Mouse (Mus musculus): ENCODE data around the gene Vps33b. TPM values are rescaled to one million over a fixed set of nuclear protein-coding genes. Genes with fewer than 3 reads are reported as not detected.

Vps33b gene
- total RNA-seq, 2 experiments from 2014 or later, result 14.9 to 26.6 TPM

DNA sequence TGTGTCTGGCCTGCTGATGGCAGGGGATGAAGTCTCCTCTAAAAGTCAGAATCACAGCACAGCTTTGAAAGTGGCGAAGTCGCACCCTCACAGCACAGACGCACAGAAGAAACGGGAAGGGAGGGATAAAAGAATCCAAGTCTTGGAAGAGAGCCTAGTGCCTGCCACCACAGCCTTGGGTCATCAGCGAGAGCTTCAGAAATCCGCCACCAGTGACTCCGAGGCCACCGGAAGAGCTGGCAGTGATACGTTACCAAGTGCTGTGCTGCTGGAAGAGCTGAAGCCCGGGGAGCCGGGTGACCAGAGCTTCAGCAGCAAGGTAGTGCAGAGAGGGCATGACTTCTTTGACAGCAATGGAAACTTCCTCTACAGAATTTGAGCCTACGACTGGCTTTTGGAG is 4.8 kb upstream of the Vps33b start:
- no peak for DNase-seq (ENCODE audit: low spot score in 2 of 2)

DNA sequence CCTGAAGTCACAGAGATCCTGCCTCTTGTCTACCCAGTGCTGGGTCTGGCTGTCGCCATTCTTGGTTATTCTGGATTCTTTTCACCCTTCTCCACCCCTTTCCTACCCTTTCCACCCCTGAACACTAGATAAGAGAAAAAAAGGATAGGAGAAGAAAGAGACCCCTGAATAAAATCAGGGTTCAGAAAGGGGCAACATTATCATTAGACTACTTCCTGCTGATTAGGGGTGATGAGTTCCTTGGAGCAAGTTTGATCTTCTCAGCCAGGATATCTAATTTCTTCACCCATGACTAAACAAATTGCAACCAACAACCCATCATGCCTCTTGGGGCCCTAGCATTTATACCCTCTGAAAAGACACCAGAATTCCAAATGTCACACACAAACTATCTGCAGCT is 1.7 kb upstream of the Vps33b start:
- no peak for DNase-seq (ENCODE audit: low spot score in 2 of 2)

DNA sequence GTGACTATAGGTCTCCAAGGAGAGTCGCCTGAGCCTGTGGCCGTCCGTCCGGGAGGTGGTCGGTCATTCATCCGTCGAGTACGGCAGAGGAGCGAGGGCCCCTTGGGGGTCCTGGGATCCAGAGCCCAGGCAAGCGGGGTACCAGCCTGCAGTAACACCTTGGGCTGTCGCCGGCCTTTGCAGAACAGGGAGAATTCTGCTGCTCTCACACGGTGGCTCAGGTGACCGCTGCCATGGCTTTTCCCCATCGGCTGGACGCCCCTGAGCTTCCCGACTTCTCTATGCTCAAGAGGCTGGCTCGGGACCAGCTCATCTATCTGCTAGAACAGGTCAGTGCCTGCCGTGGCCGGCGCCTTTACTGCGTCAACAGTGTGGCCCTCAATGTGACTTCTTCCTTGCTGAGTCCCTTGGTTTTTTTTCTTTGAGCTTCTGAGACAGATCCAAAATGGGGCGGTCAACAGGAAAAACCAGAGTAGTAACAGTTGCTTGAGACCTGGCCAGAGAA is 354 bp downstream of the Vps33b start:
- no peak for DNase-seq (ENCODE audit: low spot score in 2 of 2)

- DNase-seq (ENCODE audit: low spot score in 2 of 2), result no peak
Measured at GRCm38 (mm10) chr7:80273456-80273855, 4.0 kb downstream of the Vps33b start.

DNA sequence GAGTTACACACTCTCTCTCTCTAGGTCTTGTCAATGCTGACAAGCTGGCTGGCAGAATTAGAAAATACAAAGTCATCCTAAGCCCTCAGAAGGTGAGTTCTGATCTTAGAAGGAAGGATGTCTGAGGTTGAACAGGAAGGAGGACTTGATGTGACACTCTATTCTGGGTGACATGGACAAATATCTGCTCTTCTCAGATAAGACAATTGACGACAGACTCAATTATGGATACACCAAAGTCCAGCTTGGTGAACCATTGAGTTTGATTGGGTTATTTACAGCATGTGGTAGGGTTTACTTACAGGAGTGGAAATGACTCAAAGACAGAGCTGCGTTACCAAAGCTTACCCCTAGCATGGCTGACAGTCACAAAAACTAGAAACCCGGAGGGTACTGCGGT is 6.9 kb downstream of the Vps33b start:
- no peak for DNase-seq (ENCODE audit: low spot score in 2 of 2)

GRCm38 (mm10) chr7:80280032-80280431 is 10.6 kb downstream of the Vps33b start:
- no peak for DNase-seq (ENCODE audit: low spot score in 2 of 2)

- no peak for DNase-seq (ENCODE audit: low spot score in 2 of 2)
Measured at GRCm38 (mm10) chr7:80280998-80281397, 11.5 kb downstream of the Vps33b start.

DNA sequence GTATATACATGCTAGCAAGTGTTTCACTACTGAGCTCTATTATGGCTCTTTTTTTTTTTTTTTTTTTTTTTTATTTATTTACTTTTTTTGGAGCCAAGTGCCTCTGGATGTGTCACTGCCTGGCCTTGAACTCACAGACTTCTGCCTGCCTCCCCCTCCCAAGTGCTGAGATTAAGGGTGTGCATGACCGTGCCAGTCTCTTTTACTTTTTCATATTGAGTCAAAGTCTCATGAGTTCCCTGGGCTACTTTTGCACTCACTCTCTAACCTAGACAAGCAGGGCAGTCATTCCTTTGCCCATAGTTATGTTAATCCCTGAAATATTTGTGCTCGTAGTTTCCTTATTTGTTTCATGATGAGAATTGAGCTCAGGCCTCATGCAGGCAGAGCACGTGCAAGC is 12.2 kb downstream of the Vps33b start:
- no peak for DNase-seq (ENCODE audit: low spot score in 2 of 2)

GRCm38 (mm10) chr7:80283226-80283918 is 13.9 kb downstream of the Vps33b start:
- DNase-seq (ENCODE audit: low spot score in 2 of 2), result no peak

GRCm38 (mm10) chr7:80284391-80284790 is 14.9 kb downstream of the Vps33b start:
- DNase-seq (ENCODE audit: low spot score in 2 of 2), result no peak

DNA sequence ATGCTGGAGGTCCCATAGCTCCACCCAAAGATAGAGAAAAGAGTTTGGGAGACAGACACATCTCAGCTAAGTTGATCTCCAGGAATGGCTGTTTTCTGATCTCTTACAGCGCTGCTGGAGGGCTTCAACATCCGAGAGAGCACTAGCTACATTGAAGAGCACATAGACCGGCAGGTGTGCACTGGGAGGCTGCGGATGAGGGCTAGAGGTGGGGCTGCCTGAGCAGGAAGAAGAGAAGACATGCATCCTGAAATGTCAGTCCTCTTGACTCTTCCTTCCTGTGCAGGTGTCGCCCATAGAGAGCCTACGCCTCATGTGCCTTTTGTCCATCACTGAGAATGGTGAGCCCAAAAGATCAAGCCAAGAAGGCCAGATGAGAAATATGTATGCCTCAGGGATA is 16.3 kb downstream of the Vps33b start:
- no peak for DNase-seq (ENCODE audit: low spot score in 2 of 2)

DNA sequence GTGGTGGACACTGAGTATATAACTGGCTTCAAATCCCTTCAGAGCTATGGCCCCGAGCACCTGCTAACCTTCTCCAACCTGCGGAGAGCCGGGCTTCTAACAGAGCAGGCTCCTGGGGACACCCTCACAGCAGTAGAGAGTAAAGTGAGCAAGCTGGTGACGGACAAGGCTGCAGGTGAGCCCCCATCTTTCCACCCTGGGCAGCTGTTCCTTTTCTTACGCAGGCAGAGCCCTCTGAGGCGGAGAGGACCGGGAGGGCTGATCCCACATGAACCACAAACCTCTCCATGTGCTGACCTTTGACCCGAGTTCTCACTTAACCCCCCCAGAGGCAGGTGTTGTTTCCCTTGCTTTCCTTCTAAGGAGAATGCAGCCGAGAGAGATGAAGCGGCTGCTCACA is 18.3 kb downstream of the Vps33b start:
- DNase-seq (ENCODE audit: low spot score in 2 of 2), result no peak

- DNase-seq (ENCODE audit: low spot score in 2 of 2), result peak; percentile 97 to 98
Measured at GRCm38 (mm10) chr7:80294062-80294763, 24.8 kb downstream of the Vps33b start, which contains the start of gene Prc1. TSS of gene Prc1 (plus strand) at chr7:80294450.

DNA sequence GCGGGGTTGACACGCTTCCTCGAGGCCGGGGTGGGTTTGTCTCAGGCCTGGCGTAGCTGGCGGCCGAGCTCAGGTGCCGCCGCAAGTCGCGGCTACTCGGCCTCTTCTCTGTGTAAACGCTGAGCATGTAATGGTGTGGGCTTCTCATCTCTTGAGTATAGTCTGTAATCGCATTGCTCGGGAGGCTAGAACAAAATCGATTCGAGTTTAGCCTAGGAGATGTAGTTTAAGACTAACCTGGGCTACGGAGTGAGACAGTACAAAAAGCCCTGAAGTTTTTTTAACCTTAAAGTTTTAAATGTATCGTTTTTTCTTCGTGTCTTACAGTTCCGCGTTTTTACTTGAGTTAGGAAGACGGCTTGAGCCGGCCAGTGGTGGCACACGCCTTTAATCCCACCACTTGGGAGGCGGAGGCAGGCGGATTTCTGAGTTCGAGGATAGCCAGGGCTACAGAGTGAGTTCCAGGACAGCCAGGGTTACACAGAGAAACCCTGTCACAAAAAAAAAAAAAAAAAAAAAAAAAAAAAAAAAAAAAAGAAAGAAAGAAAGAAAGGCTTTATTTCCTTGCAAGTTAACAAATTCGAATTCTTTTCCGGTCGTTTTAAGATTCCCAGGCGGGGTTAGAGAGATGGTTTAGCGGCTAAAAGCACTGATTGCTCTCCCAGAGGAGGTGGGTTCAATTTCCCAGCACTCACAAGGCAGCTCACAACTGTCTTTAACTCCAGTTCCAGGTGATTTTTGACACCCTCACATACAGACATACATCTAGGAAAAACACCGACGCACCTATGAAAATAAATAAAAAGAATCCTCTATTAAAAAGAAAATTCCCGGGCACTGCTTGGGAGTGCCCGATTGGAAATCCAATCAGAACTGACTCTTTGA is 25.6 kb downstream of the Vps33b start:
- no peak for DNase-seq (ENCODE audit: low spot score in 2 of 2)

DNA sequence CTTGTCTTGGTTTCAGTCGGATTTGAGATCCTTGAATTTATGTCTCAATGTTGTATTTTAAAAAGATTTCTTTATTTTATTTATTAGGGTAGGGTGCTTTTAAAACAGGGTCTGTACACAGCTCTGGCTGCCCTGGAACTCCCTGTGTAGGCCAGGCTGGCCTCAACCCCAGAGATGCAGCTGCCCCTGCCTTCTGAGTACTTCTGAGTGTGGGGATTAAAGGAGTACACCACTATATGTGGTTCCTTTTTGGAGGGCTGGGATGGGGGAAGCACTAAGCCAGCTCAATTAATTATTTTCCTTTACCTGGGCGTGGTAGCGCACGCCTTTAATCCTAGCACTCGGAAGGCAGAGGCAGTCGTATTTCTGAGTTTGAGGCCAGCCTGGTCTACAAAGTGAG is 27.0 kb downstream of the Vps33b start:
- DNase-seq (ENCODE audit: low spot score in 2 of 2), result no peak

GRCm38 (mm10) chr7:80297041-80297440 is 27.6 kb downstream of the Vps33b start:
- no peak for DNase-seq (ENCODE audit: low spot score in 2 of 2)

- no peak for DNase-seq (ENCODE audit: low spot score in 2 of 2)
Measured at GRCm38 (mm10) chr7:80298754-80299153, 29.3 kb downstream of the Vps33b start.

- DNase-seq (ENCODE audit: low spot score in 2 of 2), result no peak
Measured at GRCm38 (mm10) chr7:80299568-80299967, 30.1 kb downstream of the Vps33b start.

DNA sequence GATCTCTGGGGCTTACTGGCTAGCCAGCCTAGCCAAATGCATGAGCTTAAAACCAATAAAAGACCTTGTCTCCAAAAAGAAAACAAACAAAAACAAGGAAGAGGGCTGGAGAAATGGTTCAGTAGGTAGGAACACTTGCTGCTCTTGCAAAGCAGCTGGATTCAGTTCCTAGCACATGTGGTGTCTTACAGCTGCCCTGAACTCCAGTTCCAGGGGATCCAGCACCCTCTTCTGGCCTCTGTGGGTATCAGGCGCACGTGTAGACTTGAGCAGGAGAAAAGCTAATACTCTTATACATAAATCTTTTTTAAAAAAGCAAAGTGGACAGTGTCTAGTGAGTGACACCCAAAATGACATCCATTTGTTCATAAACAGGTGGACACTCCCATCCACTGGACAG is 32.1 kb downstream of the Vps33b start:
- DNase-seq (ENCODE audit: low spot score in 2 of 2), result no peak

- no peak for DNase-seq (ENCODE audit: low spot score in 2 of 2)
Measured at GRCm38 (mm10) chr7:80307766-80308165, 38.3 kb downstream of the Vps33b start.

GRCm38 (mm10) chr7:80310771-80311170 is 41.3 kb downstream of the Vps33b start:
- no peak for DNase-seq (ENCODE audit: low spot score in 2 of 2)

GRCm38 (mm10) chr7:80315733-80316132 is 46.3 kb downstream of the Vps33b start:
- DNase-seq (ENCODE audit: low spot score in 2 of 2), result no peak

Measured in adrenal gland, adult 18-20 months (tissue).